Mouse (Mus musculus) layer of hippocampus, adult 9-10 months (tissue): Measurements from ENCODE around the gene Fam172a.

Experiments
- DNase-seq: peaks from one replicate; pipeline ENCODE4 v3.0.0; 2022; ENCODE audit warnings: low spot score

Gene Fam172a

GRCm38 (mm10) chr13:78102337-78102736 is 400.5 kb downstream of the Fam172a start:
- DNase-seq, result no peak

GRCm38 (mm10) chr13:78104851-78105250 is 403.0 kb downstream of the Fam172a start:
- DNase-seq, result no peak

GRCm38 (mm10) chr13:78110648-78111047 is 408.8 kb downstream of the Fam172a start:
- no peak for DNase-seq

- no peak for DNase-seq
Measured at GRCm38 (mm10) chr13:78113978-78114377, 412.1 kb downstream of the Fam172a start.

GRCm38 (mm10) chr13:78118715-78119114 is 416.9 kb downstream of the Fam172a start:
- no peak for DNase-seq

GRCm38 (mm10) chr13:78121991-78122390 is 420.2 kb downstream of the Fam172a start:
- no peak for DNase-seq

- no peak for DNase-seq
Measured at GRCm38 (mm10) chr13:78123911-78124426, 422.1 kb downstream of the Fam172a start.

- DNase-seq, result no peak
Measured at GRCm38 (mm10) chr13:78157465-78157864, 455.6 kb downstream of the Fam172a start.

- DNase-seq, result no peak
Measured at GRCm38 (mm10) chr13:78162149-78162548, 460.3 kb downstream of the Fam172a start.

- no peak for DNase-seq
Measured at GRCm38 (mm10) chr13:78163087-78163958, 461.5 kb downstream of the Fam172a start.

- DNase-seq, result no peak
Measured at GRCm38 (mm10) chr13:78164941-78165340, 463.1 kb downstream of the Fam172a start.

- DNase-seq, result no peak
Measured at GRCm38 (mm10) chr13:78168166-78168565, 466.3 kb downstream of the Fam172a start.

GRCm38 (mm10) chr13:78171320-78171719 is 469.5 kb downstream of the Fam172a start:
- DNase-seq, result no peak

- no peak for DNase-seq
Measured at GRCm38 (mm10) chr13:78171984-78172636, 470.3 kb downstream of the Fam172a start.

GRCm38 (mm10) chr13:78172861-78173260 is 471.0 kb downstream of the Fam172a start:
- DNase-seq, result no peak

- DNase-seq, result no peak
Measured at GRCm38 (mm10) chr13:78174191-78174590, 472.4 kb downstream of the Fam172a start.

GRCm38 (mm10) chr13:78174891-78175290 is 473.1 kb downstream of the Fam172a start:
- DNase-seq, result no peak

GRCm38 (mm10) chr13:78175821-78176380 is 474.1 kb downstream of the Fam172a start:
- no peak for DNase-seq

- DNase-seq, result no peak
Measured at GRCm38 (mm10) chr13:78177381-78177950, 475.6 kb downstream of the Fam172a start.

GRCm38 (mm10) chr13:78178021-78178420 is 476.2 kb downstream of the Fam172a start:
- no peak for DNase-seq

- no peak for DNase-seq
Measured at GRCm38 (mm10) chr13:78178771-78179170, 476.9 kb downstream of the Fam172a start.

GRCm38 (mm10) chr13:78179312-78180097 is 477.7 kb downstream of the Fam172a start:
- DNase-seq, result no peak
